Mouse (Mus musculus) activated CD4-positive, CD25-positive, alpha-beta regulatory T cell, adult 9 weeks (primary cell): ENCODE data around the gene Cyld. TPM values are rescaled to one million over a fixed set of nuclear protein-coding genes. Genes with fewer than 3 reads are reported as not detected.

ENCODE experiments used
- polyA plus RNA-seq: library from polyadenylated mRNA; unstranded; fragments of 100-300 nt; shearing (Covaris generic); gene quantifications from one replicate; pipeline ENCODE4 v1.2.1, GENCODE M21; 2017

The Cyld gene
- polyA plus RNA-seq, result 177 TPM

DNA sequence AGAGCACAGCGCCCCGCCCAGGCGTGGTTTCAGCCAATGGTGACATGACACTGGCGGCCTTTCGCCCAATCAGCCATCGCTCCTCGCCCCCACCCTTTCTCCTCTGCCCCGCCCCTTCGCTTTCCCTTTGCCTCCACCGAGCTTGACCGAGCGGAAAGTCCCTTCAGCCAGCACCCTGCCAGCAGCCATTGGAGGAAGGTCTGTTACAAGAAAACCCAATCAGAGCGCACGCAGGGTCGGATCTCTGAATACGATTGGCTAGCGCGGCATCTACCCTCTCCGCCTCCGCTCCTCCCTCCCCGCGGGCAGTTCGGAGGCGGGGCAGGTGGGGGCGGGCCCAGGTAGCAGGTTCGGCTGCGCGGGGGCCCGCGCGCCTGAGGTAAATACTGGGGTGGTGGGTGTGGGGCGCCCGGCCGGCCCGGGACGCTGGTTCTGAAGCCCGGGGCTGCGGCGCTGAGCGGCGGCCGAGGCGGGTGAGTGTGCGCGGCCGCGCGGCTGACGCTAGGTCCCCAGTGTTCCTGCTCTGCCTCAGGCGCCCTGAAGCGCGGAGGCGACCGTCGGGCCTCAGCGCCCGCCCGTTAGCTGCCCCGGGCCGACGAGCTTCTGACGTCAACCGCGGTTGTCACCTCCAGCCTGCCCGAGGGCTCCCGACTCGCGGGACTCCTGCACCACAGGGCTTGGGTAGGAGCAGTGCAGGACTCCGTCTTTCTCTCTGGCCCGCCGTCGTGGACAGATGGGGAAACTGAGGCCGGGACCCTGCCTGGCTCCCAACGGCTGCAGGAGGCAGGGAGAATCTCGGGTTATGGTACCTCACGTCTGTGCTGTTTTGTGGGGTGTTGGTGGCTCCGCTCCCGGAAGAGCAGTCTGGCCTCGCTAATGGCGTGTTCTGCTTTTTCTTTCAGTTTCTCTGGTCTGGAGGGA lies at the start of gene Cyld:
Cyld (plus strand) TSS at position 308 of the 921 bp plus-strand sequence.

Other genes starting within 250 kb of the Cyld start
- not detected for gene Nkd1, start 175.7 kb upstream of the Cyld start, polyA plus RNA-seq
- 12.8 TPM for gene Snx20, start 60.9 kb upstream of the Cyld start, polyA plus RNA-seq
- gene Nod2, start 49.7 kb upstream of the Cyld start, polyA plus RNA-seq, result 0.66 TPM